Mouse (Mus musculus) right cerebral cortex, postnatal 10 days (tissue): ENCODE measurements around the gene Chid1.
A peak's percentile ranks its signal among the peaks of the same experiment; 100 is the strongest.

Experiments
- DNase-seq, 2 experiments: peaks; one replicate each; pipeline ENCODE4 v3.0.0; 2021; ENCODE audit warnings: low spot score in 2 of 2

The Chid1 gene

GRCm38 (mm10) chr7:141506278-141506677 lies 33.4 kb downstream of the Chid1 start:
- DNase-seq = no peak

GRCm38 (mm10) chr7:141502556-141502905 lies 37.1 kb downstream of the Chid1 start:
- no peak for DNase-seq

GRCm38 (mm10) chr7:141501820-141502555 lies 37.7 kb downstream of the Chid1 start:
- DNase-seq = no peak

GRCm38 (mm10) chr7:141497600-141497999 lies 42.1 kb downstream of the Chid1 start:
- DNase-seq = no peak

GRCm38 (mm10) chr7:141495940-141496339 lies 43.7 kb downstream of the Chid1 start:
- DNase-seq = no peak

- DNase-seq = no peak
Measured at GRCm38 (mm10) chr7:141495379-141495778, 44.3 kb downstream of the Chid1 start.

- no peak for DNase-seq
Measured at GRCm38 (mm10) chr7:141493729-141494128, 45.9 kb downstream of the Chid1 start.

- no peak for DNase-seq
Measured at GRCm38 (mm10) chr7:141492738-141493137, 46.9 kb downstream of the Chid1 start.

- no peak for DNase-seq
Measured at GRCm38 (mm10) chr7:141491151-141491550, 48.5 kb downstream of the Chid1 start.

GRCm38 (mm10) chr7:141487141-141487540 lies 52.5 kb downstream of the Chid1 start:
- no peak for DNase-seq

- no peak for DNase-seq
Measured at GRCm38 (mm10) chr7:141486239-141486638, 53.4 kb downstream of the Chid1 start.

GRCm38 (mm10) chr7:141485606-141486005 lies 54.1 kb downstream of the Chid1 start:
- DNase-seq = peak in 1 of 2 experiments; percentile 42

GRCm38 (mm10) chr7:141485186-141485585 lies 54.5 kb downstream of the Chid1 start:
- no peak for DNase-seq

- DNase-seq = no peak
Measured at GRCm38 (mm10) chr7:141484186-141485120, 55.2 kb downstream of the Chid1 start.

GRCm38 (mm10) chr7:141483114-141483653 lies 56.5 kb downstream of the Chid1 start:
- no peak for DNase-seq

GRCm38 (mm10) chr7:141482531-141483024 lies 57.1 kb downstream of the Chid1 start:
- DNase-seq = no peak

- peak; percentile 75 for DNase-seq
Measured at GRCm38 (mm10) chr7:141481498-141482401, 57.9 kb downstream of the Chid1 start.

GRCm38 (mm10) chr7:141480842-141481497 lies 58.7 kb downstream of the Chid1 start:
- peak; percentile 76 to 86 for DNase-seq

GRCm38 (mm10) chr7:141478270-141478748 lies 61.3 kb downstream of the Chid1 start:
- DNase-seq = no peak

- DNase-seq = no peak
Measured at GRCm38 (mm10) chr7:141477578-141478269, 61.9 kb downstream of the Chid1 start.
